Mouse (Mus musculus): ENCODE results near the gene Bcdin3d. TPM values are rescaled to one million over a fixed set of nuclear protein-coding genes. Genes with fewer than 3 reads are reported as not detected.

The Bcdin3d gene
- polyA plus RNA-seq, 1 experiment from 2014 or later, result 13.7 TPM

- peak overlapping the region; percentile 53 for H3K27ac ChIP-seq (ENCODE audit: low read length)
- H3K4me2 ChIP-seq (ENCODE audit: low read depth, low read length), result peak overlapping the region; percentile 9; the same call in 1 of the 2 replicates
Measured at GRCm38 (mm10) chr15:99463194-99463593, 11.3 kb downstream of the Bcdin3d start.

GRCm38 (mm10) chr15:99457606-99458401 lies 16.7 kb downstream of the Bcdin3d start, which contains the start of gene Nckap5l:
Gene Nckap5l (minus strand): TSS chr15:99457748.
- peaks cover 32% of the 10 kb centered on the region for H3K4me1 ChIP-seq (replicated peaks; ENCODE audit: control insufficient read depth, insufficient read depth, low read length)
- peak; percentile 97 for ATAC-seq (ENCODE audit: low read depth)
- H3K4me2 ChIP-seq (ENCODE audit: low read depth, low read length), result peak within 1 kb of the TSS; percentile 88
- peak within 1 kb of the TSS; percentile 87 for H3K27ac ChIP-seq (ENCODE audit: low read length)
- peak within 1 kb of the TSS; percentile 80 for H3K9ac ChIP-seq (ENCODE audit: low read length)
- no peaks in the 10 kb centered on the region for H3K36me3 ChIP-seq (ENCODE audit: control insufficient read depth, insufficient read depth, low read length)
- no peaks in the 10 kb centered on the region for H3K27me3 ChIP-seq (ENCODE audit: control insufficient read depth, insufficient read depth, low read depth, low read length)
- H3K4me3 ChIP-seq (ENCODE audit: low read length), result peak within 1 kb of the TSS; percentile 89
- under 1% methylated on average over 42 of the region's 45 CpGs for whole genome bisulfite sequencing
- no peaks in the 10 kb centered on the region for H3K9me3 ChIP-seq (ENCODE audit: control insufficient read depth, low read length)

More at GRCm38 (mm10) chr15:99463194-99463593, 11.3 kb downstream of the Bcdin3d start:
- peak; percentile 47; the same call in 1 of the 2 replicates for ATAC-seq (ENCODE audit: low read depth)
- Histone ChIP-seq H3K27me3 (ENCODE audit: control insufficient read depth, insufficient read depth, low read depth, low read length) (no peaks in the 10 kb centered on the region), H3K4me1 (replicated peaks; ENCODE audit: control insufficient read depth, insufficient read depth, low read length) (peaks cover 6% of the 10 kb centered on the region), H3K4me3 (ENCODE audit: low read length) (no peak overlapping the region), H3K9ac (ENCODE audit: low read length) (0 out of 2 replicates have a peak overlapping the region, but pooled peaks have one; percentile 7), H3K9me3 (ENCODE audit: control insufficient read depth, low read length) (no peaks in the 10 kb centered on the region), H3K36me3 (ENCODE audit: control insufficient read depth, insufficient read depth, low read length) (no peaks in the 10 kb centered on the region)
- WGBS, result 35% methylated on average over 13 of the region's 13 CpGs

- peak; percentile 77 for ATAC-seq (ENCODE audit: low read depth)
- Histone ChIP-seq H3K4me2 (ENCODE audit: low read depth, low read length) (peak overlapping the region; percentile 88), H3K9me3 (ENCODE audit: control insufficient read depth, low read length) (no peaks in the 10 kb centered on the region), H3K4me1 (replicated peaks; ENCODE audit: control insufficient read depth, insufficient read depth, low read length) (peaks cover 36% of the 10 kb centered on the region), H3K27ac (ENCODE audit: low read length) (peak overlapping the region; percentile 87), H3K4me3 (ENCODE audit: low read length) (peak overlapping the region; percentile 89), H3K9ac (ENCODE audit: low read length) (peak overlapping the region; percentile 79), H3K36me3 (ENCODE audit: control insufficient read depth, insufficient read depth, low read length) (no peaks in the 10 kb centered on the region), H3K27me3 (ENCODE audit: control insufficient read depth, insufficient read depth, low read depth, low read length) (no peaks in the 10 kb centered on the region)
- WGBS, result under 1% methylated on average over 40 of the region's 43 CpGs
Measured at GRCm38 (mm10) chr15:99456963-99457605, 17.4 kb downstream of the Bcdin3d start.

GRCm38 (mm10) chr15:99456338-99456962 lies 18.1 kb downstream of the Bcdin3d start:
- 11% methylated on average over 7 of the region's 7 CpGs for WGBS
- Histone ChIP-seq H3K4me3 (ENCODE audit: low read length) (peak overlapping the region; percentile 89), H3K4me1 (replicated peaks; ENCODE audit: control insufficient read depth, insufficient read depth, low read length) (peaks cover 38% of the 10 kb centered on the region), H3K36me3 (ENCODE audit: control insufficient read depth, insufficient read depth, low read length) (no peaks in the 10 kb centered on the region), H3K9me3 (ENCODE audit: control insufficient read depth, low read length) (no peaks in the 10 kb centered on the region), H3K27me3 (ENCODE audit: control insufficient read depth, insufficient read depth, low read depth, low read length) (no peaks in the 10 kb centered on the region), H3K4me2 (ENCODE audit: low read depth, low read length) (peak overlapping the region; percentile 88), H3K27ac (ENCODE audit: low read length) (peak overlapping the region; percentile 87), H3K9ac (ENCODE audit: low read length) (peak overlapping the region; percentile 79)
- ATAC-seq (ENCODE audit: low read depth), result no peak

DNA sequence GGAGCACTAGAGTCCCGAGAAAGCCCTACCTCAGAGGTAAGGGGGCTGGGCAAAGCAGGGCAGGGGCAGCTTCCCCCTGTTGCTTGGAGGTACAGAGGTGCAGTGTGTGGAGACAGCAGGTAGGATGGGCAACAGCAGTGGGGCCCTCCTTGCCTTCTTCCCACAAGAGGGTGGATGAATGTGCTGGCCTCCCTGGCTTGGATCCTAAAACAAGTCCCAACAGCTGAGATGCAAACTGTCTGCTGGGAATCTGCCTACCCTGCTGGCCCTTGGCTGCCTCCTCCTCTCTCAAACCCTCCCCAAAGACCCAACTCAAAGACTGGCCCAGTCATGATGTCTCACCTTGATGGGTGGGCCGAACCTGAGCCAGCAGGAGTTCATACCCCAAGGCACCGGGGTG lies 19.1 kb downstream of the Bcdin3d start:
- H3K4me2 ChIP-seq (ENCODE audit: low read depth, low read length), result no peak overlapping the region; the same call in 1 of the 2 replicates
- no peak for ATAC-seq (ENCODE audit: low read depth)
- H3K4me1 ChIP-seq (replicated peaks; ENCODE audit: control insufficient read depth, insufficient read depth, low read length), result peaks cover 42% of the 10 kb centered on the region
- 0 out of 2 replicates have a peak overlapping the region, but pooled peaks have one; percentile 45 for H3K9ac ChIP-seq (ENCODE audit: low read length)
- 84% methylated on average over 3 of the region's 3 CpGs for WGBS
- H3K27ac ChIP-seq (ENCODE audit: low read length), result no peak overlapping the region
- H3K4me3 ChIP-seq (ENCODE audit: low read length), result no peak overlapping the region
- no peaks in the 10 kb centered on the region for H3K36me3 ChIP-seq (ENCODE audit: control insufficient read depth, insufficient read depth, low read length)
- no peaks in the 10 kb centered on the region for H3K27me3 ChIP-seq (ENCODE audit: control insufficient read depth, insufficient read depth, low read depth, low read length)
- no peaks in the 10 kb centered on the region for H3K9me3 ChIP-seq (ENCODE audit: control insufficient read depth, low read length)

DNA sequence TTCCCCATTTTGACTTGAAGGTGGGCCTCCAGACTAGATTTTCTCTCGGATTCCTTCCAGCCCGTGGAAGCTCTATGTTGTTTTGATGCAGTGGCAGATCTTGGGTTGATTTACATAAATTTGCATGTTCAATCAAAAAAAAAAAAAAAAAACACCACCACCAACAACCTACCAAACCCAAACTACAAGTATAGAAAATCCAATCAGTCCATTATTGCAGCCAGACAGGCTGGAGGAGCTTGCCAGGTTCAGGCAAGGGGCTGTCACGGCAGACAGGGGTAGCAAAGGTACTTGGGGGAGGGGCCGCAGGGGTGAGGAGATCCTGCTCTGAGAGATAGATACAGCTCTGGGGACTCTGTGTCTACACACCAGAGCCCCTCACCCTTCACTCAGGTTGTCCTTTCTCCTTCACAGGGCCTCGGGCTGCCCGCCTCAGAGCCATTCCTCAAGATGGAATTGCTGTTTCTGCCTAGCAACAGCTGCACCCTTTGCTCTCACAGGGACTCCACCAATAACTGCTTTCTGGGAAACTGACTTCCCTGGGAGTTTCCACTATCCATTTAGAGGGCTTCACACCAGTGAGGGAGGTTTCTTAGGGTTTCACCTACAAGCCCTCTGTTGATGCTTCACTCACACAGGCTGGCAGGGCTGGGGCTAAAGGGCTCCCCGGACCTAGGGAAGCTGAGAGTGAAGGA lies 19.8 kb downstream of the Bcdin3d start:
- no peak overlapping the region for H3K4me2 ChIP-seq (ENCODE audit: low read depth, low read length)
- WGBS, result 76% methylated on average over 7 of the region's 7 CpGs
- H3K4me3 ChIP-seq (ENCODE audit: low read length), result no peak overlapping the region
- H3K9ac ChIP-seq (ENCODE audit: low read length), result no peak overlapping the region
- no peak overlapping the region for H3K27ac ChIP-seq (ENCODE audit: low read length)
- H3K36me3 ChIP-seq (ENCODE audit: control insufficient read depth, insufficient read depth, low read length), result no peaks in the 10 kb centered on the region
- no peaks in the 10 kb centered on the region for H3K27me3 ChIP-seq (ENCODE audit: control insufficient read depth, insufficient read depth, low read depth, low read length)
- no peak for ATAC-seq (ENCODE audit: low read depth)
- H3K9me3 ChIP-seq (ENCODE audit: control insufficient read depth, low read length), result no peaks in the 10 kb centered on the region
- H3K4me1 ChIP-seq (replicated peaks; ENCODE audit: control insufficient read depth, insufficient read depth, low read length), result peaks cover 49% of the 10 kb centered on the region

- no peak for ATAC-seq (ENCODE audit: low read depth)
- H3K4me1 ChIP-seq (replicated peaks; ENCODE audit: control insufficient read depth, insufficient read depth, low read length), result peaks cover 59% of the 10 kb centered on the region
Measured at GRCm38 (mm10) chr15:99453153-99453900, 21.2 kb downstream of the Bcdin3d start.

GRCm38 (mm10) chr15:99449751-99450280 lies 24.7 kb downstream of the Bcdin3d start:
- Histone ChIP-seq H3K27ac (ENCODE audit: low read length) (peak overlapping the region; percentile 28), H3K9ac (ENCODE audit: low read length) (peak overlapping the region; percentile 16; the same call in 1 of the 2 replicates), H3K4me3 (ENCODE audit: low read length) (no peak overlapping the region), H3K4me1 (replicated peaks; ENCODE audit: control insufficient read depth, insufficient read depth, low read length) (peaks cover 41% of the 10 kb centered on the region), H3K4me2 (ENCODE audit: low read depth, low read length) (no peak overlapping the region), H3K36me3 (ENCODE audit: control insufficient read depth, insufficient read depth, low read length) (no peaks in the 10 kb centered on the region), H3K9me3 (ENCODE audit: control insufficient read depth, low read length) (no peaks in the 10 kb centered on the region), H3K27me3 (ENCODE audit: control insufficient read depth, insufficient read depth, low read depth, low read length) (no peaks in the 10 kb centered on the region)
- 57% methylated on average over 8 of the region's 8 CpGs for WGBS
- peak; percentile 9; the same call in 1 of the 2 replicates for ATAC-seq (ENCODE audit: low read depth)

More at GRCm38 (mm10) chr15:99453153-99453900, 21.2 kb downstream of the Bcdin3d start:
- Histone ChIP-seq H3K4me2 (ENCODE audit: low read depth, low read length) (no peak overlapping the region), H3K4me3 (ENCODE audit: low read length) (no peak overlapping the region), H3K27ac (ENCODE audit: low read length) (no peak overlapping the region), H3K9me3 (ENCODE audit: control insufficient read depth, low read length) (no peaks in the 10 kb centered on the region), H3K9ac (ENCODE audit: low read length) (no peak overlapping the region), H3K36me3 (ENCODE audit: control insufficient read depth, insufficient read depth, low read length) (no peaks in the 10 kb centered on the region), H3K27me3 (ENCODE audit: control insufficient read depth, insufficient read depth, low read depth, low read length) (no peaks in the 10 kb centered on the region)
- 54% methylated on average over 11 of the region's 11 CpGs for whole genome bisulfite sequencing

All from lung, embryonic 16.5 days (tissue).